Mouse (Mus musculus) heart, embryonic 12.5 days (tissue): ENCODE data around the gene Gm11168. TPM values are rescaled to one million over a fixed set of nuclear protein-coding genes. Genes with fewer than 3 reads are reported as not detected.
"Not testable (repeated sequence)": the region's sequence is repeated elsewhere in the genome, so short reads cannot be mapped to it uniquely, and the experiment has no call there.

Experiments used
- ATAC-seq: fragments of 200-750 bp; cut with Nextera tagmentation; 2 replicates; pipeline ENCODE4 v1.8.0; 2017; ENCODE audit warnings: moderate TSS enrichment, moderate library complexity; ENCODE audit not compliant: insufficient number of reproducible peaks, low FRiP score
- H3K27ac ChIP-seq: fragments of 300-500 bp; sonication (generic); 2 replicates; pipeline ENCODE4 v1.5.1; 2016; ENCODE audit warnings: mild to moderate bottlenecking, moderate library complexity; ENCODE audit not compliant: poor library complexity, severe bottlenecking
- H3K27me3 ChIP-seq: fragments of 300-500 bp; sonication (generic); replicated peaks from 2 replicates; pipeline ENCODE4 v1.6.1; 2016; ENCODE audit warnings: mild to moderate bottlenecking, moderate library complexity
- H3K36me3 ChIP-seq: fragments of 300-500 bp; sonication (generic); 2 replicates; pipeline ENCODE4 v1.6.1; 2016; ENCODE audit warnings: mild to moderate bottlenecking, moderate library complexity
- H3K4me1 ChIP-seq: fragments of 300-500 bp; sonication (generic); replicated peaks from 2 replicates; pipeline ENCODE4 v1.6.1; 2016; ENCODE audit warnings: mild to moderate bottlenecking
- H3K4me2 ChIP-seq: fragments of 300-500 bp; sonication (generic); 2 replicates; pipeline ENCODE4 v1.6.1; 2016; ENCODE audit warnings: mild to moderate bottlenecking, moderate library complexity
- H3K4me3 ChIP-seq: fragments of 300-500 bp; sonication (generic); 2 replicates; pipeline ENCODE4 v1.5.1; 2016; ENCODE audit warnings: mild to moderate bottlenecking
- H3K9ac ChIP-seq: fragments of 300-500 bp; sonication (generic); 2 replicates; pipeline ENCODE4 v1.6.1; 2016; ENCODE audit warnings: mild to moderate bottlenecking, moderate library complexity
- H3K9me3 ChIP-seq: fragments of 300-500 bp; sonication (generic); replicated peaks from 2 replicates; pipeline ENCODE4 v1.6.1; 2016; ENCODE audit warnings: mild to moderate bottlenecking, moderate library complexity
- WGBS: fragments of 180-500 bp; shearing (Covaris S2); methylation state at CpG from one replicate; pipeline ENCODE4 v1.1.7; 2016; 5-methylcytosine and 5-hydroxymethylcytosine counted together
- polyA plus RNA-seq: library from polyadenylated mRNA; unstranded; fragments of >200 nt; fragmentation: Nextera tagmentation; extraction: Ambion mirVana; gene quantifications from 2 replicates; pipeline ENCODE4 v1.2.1, GENCODE M21; 2016

Gene Gm11168
- not detected in 2 replicates for polyA plus RNA-seq

GRCm38 (mm10) chr9:3002794-3003396, at the start of gene Gm11168:
Gm11168 (plus strand) TSS chr9:3003346.
- not testable (repeated sequence) for H3K4me2 ChIP-seq, H3K27me3 ChIP-seq, H3K9me3 ChIP-seq, H3K4me3 ChIP-seq, H3K36me3 ChIP-seq, H3K4me1 ChIP-seq, ATAC-seq, H3K9ac ChIP-seq
- 0 out of 2 replicates have a peak within 1 kb of the TSS, but pooled peaks have one; percentile 0 for H3K27ac ChIP-seq
- WGBS, result 69% methylated on average over 6 of the region's 14 CpGs

- ATAC-seq, H3K27me3 ChIP-seq, H3K4me1 ChIP-seq, H3K27ac ChIP-seq, H3K36me3 ChIP-seq, H3K4me3 ChIP-seq, H3K4me2 ChIP-seq, H3K9me3 ChIP-seq, H3K9ac ChIP-seq: not testable (repeated sequence)
- 66% methylated on average over 12 of the region's 12 CpGs for WGBS
Observed at GRCm38 (mm10) chr9:3000445-3000972, 2.6 kb upstream of the Gm11168 start, which contains the start of gene Gm10722. Gm10722 (plus strand) TSS chr9:3000922.

DNA sequence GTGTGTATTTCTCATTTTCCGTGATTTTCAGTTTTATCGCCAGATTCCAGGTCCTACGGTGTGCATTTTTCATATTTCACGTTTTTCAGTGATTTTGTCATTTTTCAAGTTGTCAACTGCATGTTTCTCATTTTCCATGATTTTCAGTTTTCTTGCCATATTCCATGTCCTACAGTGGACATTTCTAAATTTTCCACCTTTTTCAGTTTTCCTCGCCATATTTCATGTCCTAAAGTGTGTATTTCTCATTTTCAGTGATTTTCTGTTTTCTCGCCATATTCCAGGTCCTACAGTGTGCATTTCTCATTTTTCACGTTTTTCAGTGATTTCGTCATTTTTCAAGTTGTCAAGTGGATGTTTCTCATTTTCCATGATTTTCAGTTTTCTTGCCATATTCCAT, 2.1 kb upstream of the Gm11168 start:
- not testable (repeated sequence) for H3K27ac ChIP-seq, H3K36me3 ChIP-seq, H3K4me2 ChIP-seq, H3K4me3 ChIP-seq, H3K9ac ChIP-seq, ATAC-seq, H3K27me3 ChIP-seq, H3K4me1 ChIP-seq, H3K9me3 ChIP-seq
- WGBS, result 61% methylated on average over 8 of the region's 8 CpGs

GRCm38 (mm10) chr9:3001948-3002659, 1.0 kb upstream of the Gm11168 start:
- peak; percentile 86 for ATAC-seq
- WGBS, result 64% methylated on average over 9 of the region's 11 CpGs

DNA sequence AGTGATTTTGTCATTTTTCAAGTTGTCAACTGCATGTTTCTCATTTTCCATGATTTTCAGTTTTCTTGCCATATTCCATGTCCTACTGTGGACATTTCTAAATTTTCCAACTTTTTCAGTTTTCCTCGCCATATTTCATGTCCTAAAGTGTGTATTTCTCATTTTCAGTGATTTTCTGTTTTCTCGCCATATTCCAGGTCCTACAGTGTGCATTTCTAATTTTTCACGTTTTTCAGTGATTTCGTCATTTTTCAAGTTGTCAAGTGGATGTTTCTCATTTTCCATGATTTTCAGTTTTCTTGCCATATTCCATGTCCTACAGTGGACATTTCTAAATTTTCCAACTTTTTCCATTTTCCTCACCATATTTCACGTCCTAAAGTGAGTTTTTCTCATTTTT, 3.0 kb downstream of the Gm11168 start:
- H3K9me3 ChIP-seq, H3K9ac ChIP-seq, H3K27ac ChIP-seq, H3K36me3 ChIP-seq, H3K4me1 ChIP-seq, H3K4me2 ChIP-seq, H3K27me3 ChIP-seq, ATAC-seq, H3K4me3 ChIP-seq: not testable (repeated sequence)
- 76% methylated on average over 1 of the region's 5 CpGs for WGBS

More at GRCm38 (mm10) chr9:3001948-3002659, 1.0 kb upstream of the Gm11168 start:
- not testable (repeated sequence) for H3K4me2 ChIP-seq, H3K4me3 ChIP-seq, H3K27me3 ChIP-seq, H3K9me3 ChIP-seq, H3K4me1 ChIP-seq, H3K36me3 ChIP-seq, H3K9ac ChIP-seq
- H3K27ac ChIP-seq, result 0 out of 2 replicates have a peak overlapping the region, but pooled peaks have one; percentile 0

GRCm38 (mm10) chr9:3006636-3007035, 3.5 kb downstream of the Gm11168 start:
- 66% methylated on average over 8 of the region's 8 CpGs for WGBS
- H3K36me3 ChIP-seq, H3K9me3 ChIP-seq, H3K4me2 ChIP-seq, H3K9ac ChIP-seq, H3K4me3 ChIP-seq, H3K4me1 ChIP-seq, H3K27me3 ChIP-seq, H3K27ac ChIP-seq: not testable (repeated sequence)
- peak; percentile 79 for ATAC-seq

- ATAC-seq, H3K27ac ChIP-seq, H3K4me3 ChIP-seq, H3K9ac ChIP-seq, H3K4me2 ChIP-seq, H3K27me3 ChIP-seq, H3K36me3 ChIP-seq, H3K4me1 ChIP-seq, H3K9me3 ChIP-seq: not testable (repeated sequence)
- 76% methylated on average over 8 of the region's 9 CpGs for WGBS
Observed at GRCm38 (mm10) chr9:3007272-3007671, 4.1 kb downstream of the Gm11168 start.

DNA sequence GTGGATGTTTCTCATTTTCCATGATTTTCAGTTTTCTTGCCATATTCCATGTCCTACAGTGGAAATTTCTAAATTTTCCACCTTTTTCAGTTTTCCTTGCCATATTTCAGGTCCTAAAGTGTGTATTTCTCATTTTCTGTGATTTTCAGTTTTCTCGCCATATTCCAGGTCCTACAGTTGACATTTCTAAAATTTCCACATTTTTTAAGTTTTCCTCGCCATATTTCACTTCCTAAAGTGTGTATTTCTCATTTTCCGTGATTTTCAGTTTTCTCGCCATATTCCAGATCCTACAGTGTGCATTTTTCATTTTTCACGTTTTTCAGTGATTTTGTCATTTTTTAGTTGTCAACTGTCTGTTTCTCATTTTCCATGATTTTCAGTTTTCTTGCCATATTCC, 6.2 kb downstream of the Gm11168 start:
- no CpG with 5 or more reads among the region's 5 CpGs for WGBS
- peak; percentile 37 for ATAC-seq
- not testable (repeated sequence) for H3K27ac ChIP-seq, H3K36me3 ChIP-seq, H3K27me3 ChIP-seq, H3K4me2 ChIP-seq, H3K4me1 ChIP-seq, H3K4me3 ChIP-seq, H3K9ac ChIP-seq, H3K9me3 ChIP-seq

- 84% methylated on average over 3 of the region's 7 CpGs for WGBS
- not testable (repeated sequence) for H3K4me1 ChIP-seq, H3K4me3 ChIP-seq, ATAC-seq, H3K4me2 ChIP-seq, H3K27me3 ChIP-seq, H3K9ac ChIP-seq, H3K36me3 ChIP-seq, H3K27ac ChIP-seq, H3K9me3 ChIP-seq
Observed at GRCm38 (mm10) chr9:3012054-3012621, 9.0 kb downstream of the Gm11168 start.

GRCm38 (mm10) chr9:3012733-3013279, 9.7 kb downstream of the Gm11168 start, which contains the start of gene Gm10721:
Gm10721 (plus strand) TSS chr9:3013140.
- H3K4me3 ChIP-seq, H3K9ac ChIP-seq, H3K27me3 ChIP-seq, H3K4me1 ChIP-seq, H3K36me3 ChIP-seq, H3K4me2 ChIP-seq, H3K27ac ChIP-seq, H3K9me3 ChIP-seq: not testable (repeated sequence)
- peak; percentile 63 for ATAC-seq
- no CpG with 5 or more reads among the region's 11 CpGs for WGBS

- WGBS, result 64% methylated on average over 5 of the region's 9 CpGs
- not testable (repeated sequence) for H3K4me1 ChIP-seq, H3K4me3 ChIP-seq, H3K27ac ChIP-seq, H3K36me3 ChIP-seq, H3K4me2 ChIP-seq, ATAC-seq, H3K9me3 ChIP-seq, H3K9ac ChIP-seq, H3K27me3 ChIP-seq
Observed at GRCm38 (mm10) chr9:3015354-3015753, 12.2 kb downstream of the Gm11168 start, which contains the start of gene Gm10720. Gm10720 (plus strand) TSS chr9:3015654.
